Mouse (Mus musculus): ENCODE results near the gene Pira2. TPM values are rescaled to one million over a fixed set of nuclear protein-coding genes. Genes with fewer than 3 reads are reported as not detected.
"Not testable (repeated sequence)": the region's sequence is repeated elsewhere in the genome, so short reads cannot be mapped to it uniquely, and the experiment has no call there.

The Pira2 gene
- 2.0 and 2.1 TPM in 2 replicates for polyA plus RNA-seq (2015; fragmentation: Nextera tagmentation; extraction: Ambion mirVana)

- not testable (repeated sequence) for H3K4me1 ChIP-seq (replicated peaks); H3K9ac ChIP-seq; H3K36me3 ChIP-seq (replicated peaks); H3K27ac ChIP-seq (replicated peaks); H3K9me3 ChIP-seq (replicated peaks); ATAC-seq (ENCODE audit: insufficient read depth); H3K27me3 ChIP-seq; H3K4me3 ChIP-seq (replicated peaks); H3K4me2 ChIP-seq
- no CpG with 5 or more reads among the region's 2 CpGs for WGBS (ENCODE audit: insufficient replicate concordance)
These were observed at the start of gene Pira2 for GRCm38 (mm10) chr7:3844951-3845350. Gene Pira2 (minus strand): TSS chr7:3845051.

- H3K9me3 ChIP-seq (replicated peaks); H3K27ac ChIP-seq (replicated peaks); H3K4me3 ChIP-seq (replicated peaks); H3K4me1 ChIP-seq (replicated peaks); H3K9ac ChIP-seq; ATAC-seq (ENCODE audit: insufficient read depth); H3K4me2 ChIP-seq; H3K36me3 ChIP-seq (replicated peaks); H3K27me3 ChIP-seq: not testable (repeated sequence)
- WGBS (ENCODE audit: insufficient replicate concordance): no CpG with 5 or more reads among the region's 1 CpGs
These were observed 30.2 kb upstream of the Pira2 start for GRCm38 (mm10) chr7:3875032-3875431.

- not testable (repeated sequence) for H3K4me3 ChIP-seq (replicated peaks); H3K27me3 ChIP-seq; H3K9me3 ChIP-seq (replicated peaks); H3K9ac ChIP-seq; H3K4me1 ChIP-seq (replicated peaks); H3K4me2 ChIP-seq; H3K27ac ChIP-seq (replicated peaks); ATAC-seq (ENCODE audit: insufficient read depth); H3K36me3 ChIP-seq (replicated peaks)
- WGBS (ENCODE audit: insufficient replicate concordance): no CpG with 5 or more reads among the region's 1 CpGs
These were observed 7.0 kb downstream of the Pira2 start for GRCm38 (mm10) chr7:3837854-3838253.

- not testable (repeated sequence) for H3K27ac ChIP-seq (replicated peaks); H3K9me3 ChIP-seq (replicated peaks); H3K4me1 ChIP-seq (replicated peaks); H3K4me2 ChIP-seq; H3K4me3 ChIP-seq (replicated peaks); H3K9ac ChIP-seq; H3K36me3 ChIP-seq (replicated peaks); H3K27me3 ChIP-seq; ATAC-seq (ENCODE audit: insufficient read depth)
These were observed 14.2 kb downstream of the Pira2 start for GRCm38 (mm10) chr7:3830633-3831032.

GRCm38 (mm10) chr7:3825599-3825998 is 19.3 kb downstream of the Pira2 start, which contains the start of gene Gm15448:
Gene Gm15448 (minus strand): TSS chr7:3825687.
- H3K27ac ChIP-seq (replicated peaks); H3K27me3 ChIP-seq; H3K36me3 ChIP-seq (replicated peaks); H3K4me2 ChIP-seq; H3K4me3 ChIP-seq (replicated peaks); H3K4me1 ChIP-seq (replicated peaks); H3K9ac ChIP-seq; H3K9me3 ChIP-seq (replicated peaks); ATAC-seq (ENCODE audit: insufficient read depth): not testable (repeated sequence)
- WGBS (ENCODE audit: insufficient replicate concordance): 19% methylated on average over 1 of the region's 3 CpGs

GRCm38 (mm10) chr7:3811912-3812311 is 32.9 kb downstream of the Pira2 start:
- not testable (repeated sequence) for H3K9ac ChIP-seq; H3K4me2 ChIP-seq; H3K27ac ChIP-seq (replicated peaks); ATAC-seq (ENCODE audit: insufficient read depth); H3K27me3 ChIP-seq; H3K4me3 ChIP-seq (replicated peaks); H3K9me3 ChIP-seq (replicated peaks); H3K36me3 ChIP-seq (replicated peaks); H3K4me1 ChIP-seq (replicated peaks)

- H3K4me3 ChIP-seq (replicated peaks); H3K27ac ChIP-seq (replicated peaks); H3K9ac ChIP-seq; H3K27me3 ChIP-seq; H3K4me2 ChIP-seq; H3K9me3 ChIP-seq (replicated peaks); ATAC-seq (ENCODE audit: insufficient read depth); H3K36me3 ChIP-seq (replicated peaks); H3K4me1 ChIP-seq (replicated peaks): not testable (repeated sequence)
- WGBS (ENCODE audit: insufficient replicate concordance): 61% methylated on average over 4 of the region's 4 CpGs
These were observed 41.9 kb downstream of the Pira2 start for GRCm38 (mm10) chr7:3802935-3803334.

- 41% methylated on average over 3 of the region's 3 CpGs for WGBS (ENCODE audit: insufficient replicate concordance)
- not testable (repeated sequence) for ATAC-seq (ENCODE audit: insufficient read depth)
These were observed 44.9 kb downstream of the Pira2 start for GRCm38 (mm10) chr7:3799940-3800339.

GRCm38 (mm10) chr7:3796286-3796685 is 48.6 kb downstream of the Pira2 start:
- H3K36me3 ChIP-seq (replicated peaks); H3K27me3 ChIP-seq; H3K9ac ChIP-seq; H3K4me3 ChIP-seq (replicated peaks); H3K27ac ChIP-seq (replicated peaks); H3K4me1 ChIP-seq (replicated peaks); ATAC-seq (ENCODE audit: insufficient read depth); H3K9me3 ChIP-seq (replicated peaks); H3K4me2 ChIP-seq: not testable (repeated sequence)

More at GRCm38 (mm10) chr7:3799940-3800339, 44.9 kb downstream of the Pira2 start:
- not testable (repeated sequence) for H3K27me3 ChIP-seq; H3K27ac ChIP-seq (replicated peaks); H3K4me3 ChIP-seq (replicated peaks); H3K36me3 ChIP-seq (replicated peaks); H3K4me2 ChIP-seq; H3K4me1 ChIP-seq (replicated peaks); H3K9me3 ChIP-seq (replicated peaks); H3K9ac ChIP-seq

Other genes with a start within 250 kb of the Pira2 start
- gene Oscar, start 228.9 kb downstream of the Pira2 start, polyA plus RNA-seq (2015; fragmentation: Nextera tagmentation; extraction: Ambion mirVana): 0.05 TPM in 1 of 2 replicates, not detected in the other
- gene Ndufa3, start 227.7 kb downstream of the Pira2 start, polyA plus RNA-seq (2015; fragmentation: Nextera tagmentation; extraction: Ambion mirVana): 269 and 276 TPM in 2 replicates
- gene Tfpt, start 215.1 kb downstream of the Pira2 start, polyA plus RNA-seq (2015; fragmentation: Nextera tagmentation; extraction: Ambion mirVana): 10.4 and 12.2 TPM in 2 replicates
- 47.0 and 49.1 TPM in 2 replicates for gene Prpf31, start 215.1 kb downstream of the Pira2 start, polyA plus RNA-seq (2015; fragmentation: Nextera tagmentation; extraction: Ambion mirVana)
- 17.7 and 23.1 TPM in 2 replicates for gene Cnot3, start 199.8 kb downstream of the Pira2 start, polyA plus RNA-seq (2015; fragmentation: Nextera tagmentation; extraction: Ambion mirVana)
- 5.9 and 6.6 TPM in 2 replicates for gene Leng1, start 179.2 kb downstream of the Pira2 start, polyA plus RNA-seq (2015; fragmentation: Nextera tagmentation; extraction: Ambion mirVana)
- 4.0 and 5.1 TPM in 2 replicates for gene Tmc4, start 167.5 kb downstream of the Pira2 start, polyA plus RNA-seq (2015; fragmentation: Nextera tagmentation; extraction: Ambion mirVana)
- gene Tsen34, start 152.2 kb downstream of the Pira2 start, polyA plus RNA-seq (2015; fragmentation: Nextera tagmentation; extraction: Ambion mirVana): 43.9 and 55.1 TPM in 2 replicates
- 20.9 and 24.1 TPM in 2 replicates for gene Mboat7, start 151.5 kb downstream of the Pira2 start, polyA plus RNA-seq (2015; fragmentation: Nextera tagmentation; extraction: Ambion mirVana)
- gene Rps9, start 141.1 kb downstream of the Pira2 start, polyA plus RNA-seq (2015; fragmentation: Nextera tagmentation; extraction: Ambion mirVana): 692 and 790 TPM in 2 replicates
- gene Pirb, start 124.7 kb downstream of the Pira2 start, polyA plus RNA-seq (2015; fragmentation: Nextera tagmentation; extraction: Ambion mirVana): 5.1 and 6.3 TPM in 2 replicates
- gene Gm15448, start 19.4 kb downstream of the Pira2 start, polyA plus RNA-seq (2015; fragmentation: Nextera tagmentation; extraction: Ambion mirVana): 0.12 TPM in 1 of 2 replicates, not detected in the other
- gene Gm14548, start 53.1 kb upstream of the Pira2 start, polyA plus RNA-seq (2015; fragmentation: Nextera tagmentation; extraction: Ambion mirVana): 1.1 and 1.6 TPM in 2 replicates
- 0.97 and 1.3 TPM in 2 replicates for gene Lilra6, start 70.5 kb upstream of the Pira2 start, polyA plus RNA-seq (2015; fragmentation: Nextera tagmentation; extraction: Ambion mirVana)
- 2.2 and 2.5 TPM in 2 replicates for gene Lair1, start 218.2 kb upstream of the Pira2 start, polyA plus RNA-seq (2015; fragmentation: Nextera tagmentation; extraction: Ambion mirVana)